Mouse (Mus musculus): ENCODE measurements around the gene Nr1h2.

DNA sequence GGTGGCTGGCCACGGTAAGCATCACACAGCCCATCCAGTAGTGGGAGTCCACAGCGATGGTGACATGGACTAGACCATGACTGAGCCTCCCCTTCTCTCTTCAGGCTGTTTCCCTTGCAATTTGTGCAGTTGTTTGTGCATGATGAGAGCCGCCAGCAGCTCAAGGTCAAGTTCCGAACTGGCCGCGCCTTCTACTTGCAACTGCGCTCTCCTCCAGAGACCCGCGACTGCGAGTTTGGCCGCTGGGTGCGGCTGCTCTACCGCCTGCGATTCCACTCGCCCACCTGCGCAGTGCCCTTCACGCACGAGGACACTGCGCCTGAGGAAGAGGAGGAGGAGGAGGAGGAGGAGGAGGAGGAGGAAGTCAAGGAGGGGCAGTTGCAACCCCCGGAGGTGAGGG lies 53.7 kb downstream of the Nr1h2 start:
- no peak for TF ChIP-seq CTCF (IDR thresholded peaks at IDR 0.05; ENCODE audit: borderline replicate concordance, extremely low read depth, insufficient read depth, insufficient read length)
- TF ChIP-seq POLR2A (IDR thresholded peaks at IDR 0.05; ENCODE audit: borderline replicate concordance, extremely low read depth, insufficient read depth, insufficient read length, poor library complexity, severe bottlenecking): no peak
